Mouse (Mus musculus) E14TG2a.4 (cell line): ENCODE results near the gene Nek9.

ENCODE experiments used
- CTCF ChIP-seq: conservative IDR thresholded peaks from 2 replicates; pipeline ENCODE4 v1.5.1; 2014; ENCODE audit warnings: low read length
- POU5F1 ChIP-seq: IDR thresholded peaks from 2 replicates; pipeline ENCODE4 v1.6.1; 2014; ENCODE audit warnings: low read length, borderline replicate concordance

DNA sequence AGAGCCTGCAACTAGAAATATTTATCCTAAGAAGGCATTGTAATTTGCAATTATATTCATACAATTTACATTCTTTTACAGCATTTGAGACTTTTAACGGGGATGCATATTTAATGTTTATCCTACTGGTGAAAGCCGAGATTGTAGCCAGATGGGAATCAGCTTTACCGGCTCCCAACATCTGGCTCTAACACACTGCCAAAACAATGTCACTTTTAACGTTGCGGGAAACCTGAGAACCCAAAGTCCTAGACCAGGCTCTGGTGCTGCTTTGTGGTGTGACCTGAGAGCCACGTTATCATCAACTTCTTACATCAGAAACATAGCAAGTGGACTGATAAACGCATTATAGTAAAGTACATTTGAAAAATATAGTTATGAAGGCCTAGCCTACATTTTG, 74.2 kb downstream of the Nek9 start:
- TF ChIP-seq CTCF, result no peak
- no peak for TF ChIP-seq POU5F1
